Mouse (Mus musculus) lung, embryonic 14.5 days (tissue): ENCODE measurements around the gene Mtrf1l. TPM values are rescaled to one million over a fixed set of nuclear protein-coding genes. Genes with fewer than 3 reads are reported as not detected.

Source experiments
- ATAC-seq: fragments of 200-750 bp; cut with Nextera tagmentation; 2 replicates; pipeline ENCODE4 v1.8.0; 2017; ENCODE audit warnings: mild to moderate bottlenecking, moderate TSS enrichment, moderate library complexity; ENCODE audit not compliant: insufficient read depth
- DNase-seq: peaks from one replicate; pipeline ENCODE4 v3.0.0-alpha.2; 2015
- H3K27ac ChIP-seq: fragments of 300-500 bp; sonication (generic); 2 replicates; pipeline ENCODE4 v1.5.1; 2014; ENCODE audit warnings: low read depth, mild to moderate bottlenecking, moderate library complexity
- H3K27me3 ChIP-seq: fragments of 300-500 bp; sonication (generic); 2 replicates; pipeline ENCODE4 v1.6.1; 2014; ENCODE audit warnings: low read length, control low read depth; ENCODE audit not compliant: insufficient read depth
- H3K36me3 ChIP-seq: fragments of 300-500 bp; sonication (generic); 2 replicates; pipeline ENCODE4 v1.6.1; 2014; ENCODE audit warnings: control low read depth; ENCODE audit not compliant: insufficient read depth
- H3K4me1 ChIP-seq: fragments of 300-500 bp; sonication (generic); 2 replicates; pipeline ENCODE4 v1.6.1; 2014; ENCODE audit warnings: antibody characterized with exemption, control low read depth; ENCODE audit not compliant: insufficient read depth
- H3K4me2 ChIP-seq: fragments of 300-500 bp; sonication (generic); 2 replicates; pipeline ENCODE4 v1.6.1; 2014; ENCODE audit warnings: mild to moderate bottlenecking
- H3K4me3 ChIP-seq: fragments of 300-500 bp; sonication (generic); 2 replicates; pipeline ENCODE4 v1.5.1; 2014; ENCODE audit warnings: low read depth, low read length
- H3K9ac ChIP-seq: fragments of 300-500 bp; sonication (generic); 2 replicates; pipeline ENCODE4 v1.6.1; 2014
- H3K9me3 ChIP-seq: fragments of 300-500 bp; sonication (generic); 2 replicates; pipeline ENCODE4 v1.6.1; 2016; ENCODE audit warnings: low read depth, low read length, control low read depth
- CTCF ChIP-seq: IDR thresholded peaks from 2 replicates; pipeline ENCODE4 v1.5.1; 2016; ENCODE audit warnings: antibody characterized with exemption, low read depth
- WGBS: fragments of 180-500 bp; shearing (Covaris S2); extraction: QIAGEN DNeasy Blood & Tissue Kit; methylation state at CpG from one replicate; pipeline ENCODE4 v1.1.7; 2014; 5-methylcytosine and 5-hydroxymethylcytosine counted together
- polyA plus RNA-seq: library from polyadenylated mRNA; unstranded; fragments of >200 nt; fragmentation: Nextera tagmentation; extraction: Ambion mirVana; gene quantifications from 2 replicates; pipeline ENCODE4 v1.2.1, GENCODE M21; 2014

The Mtrf1l gene
- polyA plus RNA-seq, 1 experiment from 2014 or later: 17.8 TPM

DNA sequence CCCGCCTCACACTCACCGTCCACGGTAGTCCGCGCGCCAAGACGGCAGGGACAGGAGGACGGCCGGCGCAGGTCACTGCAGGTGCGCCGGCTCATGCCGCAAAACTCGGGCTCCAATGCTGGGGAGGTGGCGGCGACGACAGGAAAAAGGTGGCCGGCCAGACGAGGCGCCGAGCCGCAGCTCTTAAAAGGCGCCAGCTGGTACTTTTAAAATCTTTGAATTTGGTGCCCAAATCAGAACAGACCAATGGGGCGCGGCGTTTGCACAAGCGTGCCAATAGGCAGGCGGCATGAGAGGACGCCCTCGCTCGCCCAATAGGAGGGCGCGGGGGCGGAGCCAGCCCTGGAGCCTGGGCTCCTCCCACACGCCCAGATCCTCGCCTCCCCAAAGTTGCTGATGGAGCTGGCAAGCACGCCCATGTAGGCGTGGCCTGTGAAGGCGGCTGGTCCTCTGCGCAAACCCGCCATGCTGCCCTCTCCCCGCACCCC is 18.4 kb downstream of the Mtrf1l start, which contains the start of gene Fbxo5:
TSS of gene Fbxo5 (minus strand) at position 358 of the 488 bp plus-strand sequence.
- ATAC-seq: peak; percentile 94

DNA sequence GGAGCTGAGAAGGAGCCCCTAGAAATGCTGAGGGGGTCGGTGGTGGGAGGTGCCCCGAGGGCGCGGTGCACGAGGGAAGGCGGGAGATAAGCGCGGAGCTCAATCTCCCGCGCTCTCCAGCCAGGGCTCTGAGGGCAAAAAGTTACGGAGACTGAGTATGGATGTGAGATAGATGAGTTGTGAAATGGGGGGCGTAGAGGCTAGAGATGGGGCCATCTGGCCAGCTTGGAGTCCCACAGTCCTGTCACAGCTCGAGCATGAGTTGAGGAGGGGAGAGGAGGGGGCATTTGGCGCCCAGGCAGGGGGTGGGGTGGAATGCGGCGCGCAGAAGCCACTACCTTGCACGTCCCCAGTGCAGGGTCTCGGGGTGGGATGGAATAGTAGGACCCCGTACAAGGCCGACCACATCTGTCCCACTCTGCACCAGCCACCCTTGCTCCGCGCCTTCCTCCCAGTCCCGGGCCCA is 19.0 kb downstream of the Mtrf1l start:
- peak overlapping the region; percentile 80 for H3K4me3 ChIP-seq
- DNase-seq (peak; percentile 61), ATAC-seq (peak; percentile 28)
- H3K27ac ChIP-seq: peak overlapping the region; percentile 91
- peak overlapping the region; percentile 66 for H3K4me2 ChIP-seq
- WGBS: under 1% methylated on average over 24 of the region's 24 CpGs
- H3K36me3 ChIP-seq: peaks cover 32% of the 10 kb centered on the region
- H3K9me3 ChIP-seq: no peaks in the 10 kb centered on the region
- H3K27me3 ChIP-seq: no peaks in the 10 kb centered on the region
- TF ChIP-seq CTCF: no peak
- H3K9ac ChIP-seq: peak overlapping the region; percentile 74
- H3K4me1 ChIP-seq: 0 out of 2 replicates have a peak, but pooled peaks cover 2% of the 10 kb centered on the region

More for the DNA sequence above, 18.4 kb downstream of the Mtrf1l start, which contains the start of gene Fbxo5:
- Histone ChIP-seq H3K9me3 (no peaks in the 10 kb centered on the region), H3K36me3 (peaks cover 27% of the 10 kb centered on the region), H3K4me3 (peak within 1 kb of the TSS; percentile 80), H3K27me3 (no peaks in the 10 kb centered on the region), H3K27ac (peak within 1 kb of the TSS; percentile 91), H3K4me2 (peak within 1 kb of the TSS; percentile 66), H3K9ac (peak within 1 kb of the TSS; percentile 74), H3K4me1 (0 out of 2 replicates have a peak, but pooled peaks cover 2% of the 10 kb centered on the region)
- no peak for TF ChIP-seq CTCF
- peak; percentile 99 for DNase-seq
- under 1% methylated on average over 42 of the region's 42 CpGs for WGBS

DNA sequence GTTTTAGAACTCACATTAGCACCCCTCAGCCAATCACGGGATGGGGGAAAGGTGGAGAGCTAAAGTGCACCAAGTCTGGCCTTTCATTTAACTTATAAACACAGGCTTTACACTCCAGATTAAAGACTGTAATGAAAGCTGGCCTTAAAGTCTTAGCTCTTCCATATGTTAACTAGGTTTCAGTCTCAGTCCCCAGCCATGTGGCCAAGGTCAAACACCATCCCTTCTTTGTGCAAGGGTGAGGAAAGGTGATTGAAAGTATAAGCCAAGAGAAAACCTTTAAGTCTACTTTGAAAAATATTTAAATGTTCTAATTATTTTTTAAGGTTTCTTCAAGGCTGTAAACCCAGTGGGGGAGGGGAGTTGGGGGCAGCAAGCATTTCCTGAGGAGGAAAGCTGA is 20.0 kb downstream of the Mtrf1l start:
- no peaks in the 10 kb centered on the region for H3K27me3 ChIP-seq
- no peak for ATAC-seq
- peak overlapping the region; percentile 74 for H3K9ac ChIP-seq
- peak overlapping the region; percentile 66 for H3K4me2 ChIP-seq
- peaks cover 40% of the 10 kb centered on the region for H3K36me3 ChIP-seq
- no peaks in the 10 kb centered on the region for H3K9me3 ChIP-seq
- 3% methylated on average over 1 of the region's 1 CpGs for WGBS
- no peak overlapping the region for H3K27ac ChIP-seq
- H3K4me1 ChIP-seq: 0 out of 2 replicates have a peak, but pooled peaks cover 2% of the 10 kb centered on the region
- no peak for TF ChIP-seq CTCF
- no peak for DNase-seq
- peak overlapping the region; percentile 80 for H3K4me3 ChIP-seq

DNA sequence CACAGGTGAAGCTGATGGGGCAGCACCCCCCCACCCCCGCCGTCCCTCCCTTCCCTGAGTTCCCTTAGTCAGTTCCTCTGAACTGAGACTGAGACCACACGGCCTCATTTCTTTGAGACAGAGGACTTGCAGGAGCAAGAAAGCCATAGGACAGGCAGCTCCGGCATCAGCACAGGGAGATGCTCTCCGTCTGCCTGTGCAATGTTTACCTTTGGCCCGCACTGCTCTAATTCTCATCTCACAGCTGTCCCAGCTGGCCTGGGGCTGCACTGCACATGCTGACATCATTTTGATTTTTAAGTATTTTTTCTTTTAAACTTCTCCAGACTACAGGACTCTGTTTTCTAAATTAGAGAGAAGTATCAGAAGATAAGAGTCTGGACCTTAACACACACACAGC is 20.8 kb downstream of the Mtrf1l start:
- 11% methylated on average over 6 of the region's 6 CpGs for WGBS
- H3K4me2 ChIP-seq: peak overlapping the region; percentile 66
- peak overlapping the region; percentile 45 for H3K9ac ChIP-seq
- DNase-seq: peak; percentile 44
- 0 out of 2 replicates have a peak, but pooled peaks cover 2% of the 10 kb centered on the region for H3K4me1 ChIP-seq
- no peak for TF ChIP-seq CTCF
- peak overlapping the region; percentile 80 for H3K4me3 ChIP-seq
- no peak for ATAC-seq
- no peaks in the 10 kb centered on the region for H3K27me3 ChIP-seq
- H3K36me3 ChIP-seq: peaks cover 49% of the 10 kb centered on the region
- H3K27ac ChIP-seq: no peak overlapping the region
- H3K9me3 ChIP-seq: no peaks in the 10 kb centered on the region

DNA sequence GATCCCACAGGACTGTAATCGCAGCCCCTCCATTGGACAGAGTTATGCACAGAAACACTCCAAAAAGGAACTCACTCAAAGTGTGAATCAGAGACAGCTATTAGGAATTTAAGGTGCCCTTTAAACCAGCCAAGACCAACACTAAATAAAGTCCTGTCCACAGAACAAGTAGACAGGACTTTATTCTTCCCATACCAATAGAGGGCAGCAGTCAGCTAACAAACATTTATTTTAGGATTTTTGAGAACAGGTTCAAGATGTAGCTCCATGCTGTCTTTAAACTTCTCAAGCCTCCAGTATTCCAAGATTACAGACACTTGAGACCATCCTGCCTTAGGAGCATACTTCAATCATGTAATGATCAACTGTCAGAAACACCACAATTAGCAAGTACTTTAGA is 23.2 kb downstream of the Mtrf1l start:
- H3K27me3 ChIP-seq: no peaks in the 10 kb centered on the region
- H3K36me3 ChIP-seq: peaks cover 50% of the 10 kb centered on the region
- no peaks in the 10 kb centered on the region for H3K9me3 ChIP-seq
- H3K27ac ChIP-seq: no peak overlapping the region
- no peak overlapping the region for H3K4me3 ChIP-seq
- ATAC-seq (no peak), DNase-seq (peak; percentile 72)
- 85% methylated on average over 1 of the region's 1 CpGs for WGBS
- peak; percentile 51; the same call in 1 of the 2 replicates for TF ChIP-seq CTCF
- H3K4me1 ChIP-seq: no peaks in the 10 kb centered on the region
- H3K4me2 ChIP-seq: no peak overlapping the region
- no peak overlapping the region for H3K9ac ChIP-seq

DNA sequence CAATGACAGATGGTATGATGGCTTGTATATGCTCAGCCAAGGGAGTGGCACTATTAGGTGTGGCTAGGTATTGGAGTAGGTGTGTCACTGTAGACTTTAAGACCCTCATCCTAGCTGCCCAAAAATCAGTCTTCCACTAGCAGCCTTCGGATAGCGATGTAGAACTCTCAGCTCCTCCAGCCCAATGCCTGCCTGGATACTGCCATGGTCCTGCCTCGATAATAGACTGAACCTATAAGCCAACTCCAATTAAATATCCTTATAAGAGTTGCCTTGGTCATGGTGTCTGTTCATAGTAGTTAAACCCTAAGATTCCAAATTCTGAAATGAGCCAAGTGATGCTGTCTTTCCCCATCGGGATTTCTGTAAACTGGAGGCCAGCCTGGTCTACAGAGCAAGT is 25.6 kb downstream of the Mtrf1l start:
- Histone ChIP-seq H3K4me1 (no peaks in the 10 kb centered on the region), H3K4me2 (no peak overlapping the region), H3K9me3 (no peaks in the 10 kb centered on the region), H3K27ac (no peak overlapping the region), H3K27me3 (no peaks in the 10 kb centered on the region), H3K36me3 (peaks cover 50% of the 10 kb centered on the region), H3K9ac (no peak overlapping the region), H3K4me3 (no peak overlapping the region)
- WGBS: 81% methylated on average over 4 of the region's 4 CpGs
- DNase-seq (no peak), ATAC-seq (peak; percentile 26; the same call in 1 of the 2 replicates)
- TF ChIP-seq CTCF: no peak

DNA sequence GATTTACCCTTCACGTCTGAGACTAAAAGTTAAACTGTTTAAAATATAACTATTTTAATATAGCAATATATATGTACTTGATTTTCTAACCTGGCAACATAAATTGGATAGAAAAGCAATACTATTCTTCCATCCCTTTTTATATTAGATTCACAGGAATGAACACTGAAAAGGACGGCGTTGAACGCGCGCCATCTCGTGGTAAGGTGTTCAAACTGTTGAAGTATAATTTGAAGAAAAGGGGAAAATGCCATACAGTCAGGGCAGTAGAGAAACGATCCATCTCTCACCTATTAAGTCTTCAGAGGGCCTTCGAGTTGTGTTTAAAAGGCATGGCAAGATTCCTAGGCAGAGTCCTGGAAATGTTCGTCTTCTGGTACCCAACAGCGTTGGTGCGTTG is 33.1 kb downstream of the Mtrf1l start:
- H3K36me3 ChIP-seq: no peaks in the 10 kb centered on the region
- WGBS: 16% methylated on average over 12 of the region's 12 CpGs
- H3K27ac ChIP-seq: no peak overlapping the region
- H3K9me3 ChIP-seq: no peaks in the 10 kb centered on the region
- no peaks in the 10 kb centered on the region for H3K4me1 ChIP-seq
- no peak overlapping the region for H3K4me2 ChIP-seq
- TF ChIP-seq CTCF: peak; percentile 77
- H3K27me3 ChIP-seq: no peaks in the 10 kb centered on the region
- DNase-seq: peak; percentile 81
- no peak for ATAC-seq
- H3K9ac ChIP-seq: no peak overlapping the region
- no peak overlapping the region for H3K4me3 ChIP-seq
